Mouse (Mus musculus) granulocyte monocyte progenitor cell, adult 5-6 weeks (primary cell): ENCODE data around the gene Ndufa6. TPM values are rescaled to one million over a fixed set of nuclear protein-coding genes. Genes with fewer than 3 reads are reported as not detected.

Experiments used
- total RNA-seq, 2 experiments: library from RNA; stranded (forward) in 1 of 2; stranded (reverse) in 1 of 2; fragments of 200-712, 200-1000 nt in 1 of 2; fragments of >200 nt in 1 of 2; fragmentation: Nextera tagmentation in 1 of 2; gene quantifications; 2 replicates each; pipeline ENCODE4 v1.2.3; 2014 to 2017

Gene Ndufa6
- total RNA-seq, 2 experiments from 2014 or later: 202 to 267 TPM

Other genes starting within 250 kb of the Ndufa6 start
- gene Ccdc134, start 226.4 kb downstream of the Ndufa6 start, total RNA-seq (2014; fragmentation: Nextera tagmentation): 11.0 and 26.5 TPM in 2 replicates
- gene Ccdc134, start 226.4 kb downstream of the Ndufa6 start, total RNA-seq (2017): 13.1 and 17.2 TPM in 2 replicates
- gene Srebf2, start 207.1 kb downstream of the Ndufa6 start, total RNA-seq (2014; fragmentation: Nextera tagmentation): 19.0 and 24.3 TPM in 2 replicates
- 16.5 and 17.5 TPM in 2 replicates for gene Srebf2, start 207.1 kb downstream of the Ndufa6 start, total RNA-seq (2017)
- not detected in 2 replicates for gene Shisa8, start 141.5 kb downstream of the Ndufa6 start, total RNA-seq (2014; fragmentation: Nextera tagmentation)
- gene Shisa8, start 141.5 kb downstream of the Ndufa6 start, total RNA-seq (2017): not detected in 2 replicates
- gene Tnfrsf13c, start 130.0 kb downstream of the Ndufa6 start, total RNA-seq (2014; fragmentation: Nextera tagmentation): 0.49 TPM in 1 of 2 replicates, not detected in the other
- gene Tnfrsf13c, start 130.0 kb downstream of the Ndufa6 start, total RNA-seq (2017): 0.46 TPM in 1 of 2 replicates, not detected in the other
- gene Cenpm, start 109.6 kb downstream of the Ndufa6 start, total RNA-seq (2014; fragmentation: Nextera tagmentation): 15.1 and 39.8 TPM in 2 replicates
- gene Cenpm, start 109.6 kb downstream of the Ndufa6 start, total RNA-seq (2017): 21.9 and 22.0 TPM in 2 replicates
- gene 1500009C09Rik, start 101.9 kb downstream of the Ndufa6 start, total RNA-seq (2014; fragmentation: Nextera tagmentation): not detected in 2 replicates
- not detected in 2 replicates for gene 1500009C09Rik, start 101.9 kb downstream of the Ndufa6 start, total RNA-seq (2017)
- gene Sept3, start 79.4 kb downstream of the Ndufa6 start, total RNA-seq (2014; fragmentation: Nextera tagmentation): 0.28 and 1.1 TPM in 2 replicates
- 0.13 and 0.67 TPM in 2 replicates for gene Sept3, start 79.4 kb downstream of the Ndufa6 start, total RNA-seq (2017)
- gene Wbp2nl, start 55.4 kb downstream of the Ndufa6 start, total RNA-seq (2014; fragmentation: Nextera tagmentation): 0.52 TPM in 1 of 2 replicates, not detected in the other
- gene Wbp2nl, start 55.4 kb downstream of the Ndufa6 start, total RNA-seq (2017): not detected in 2 replicates
- 45.0 and 63.1 TPM in 2 replicates for gene Naga, start 15.4 kb downstream of the Ndufa6 start, total RNA-seq (2014; fragmentation: Nextera tagmentation)
- 34.0 and 50.4 TPM in 2 replicates for gene Naga, start 15.4 kb downstream of the Ndufa6 start, total RNA-seq (2017)
- 2.7 and 5.4 TPM in 2 replicates for gene Pheta2, start 15.4 kb downstream of the Ndufa6 start, total RNA-seq (2014; fragmentation: Nextera tagmentation)
- gene Pheta2, start 15.4 kb downstream of the Ndufa6 start, total RNA-seq (2017): 1.9 and 4.1 TPM in 2 replicates
- gene Smdt1, start 15.4 kb downstream of the Ndufa6 start, total RNA-seq (2014; fragmentation: Nextera tagmentation): 192 and 201 TPM in 2 replicates
- 84.4 and 94.6 TPM in 2 replicates for gene Smdt1, start 15.4 kb downstream of the Ndufa6 start, total RNA-seq (2017)
- 0.54 TPM in 1 of 2 replicates, not detected in the other for gene Cyp2d22, start 25.9 kb upstream of the Ndufa6 start, total RNA-seq (2014; fragmentation: Nextera tagmentation)
- gene Cyp2d22, start 25.9 kb upstream of the Ndufa6 start, total RNA-seq (2017): not detected in 2 replicates
- gene Cyp2d11, start 39.7 kb upstream of the Ndufa6 start, total RNA-seq (2014; fragmentation: Nextera tagmentation): not detected in 2 replicates
- gene Cyp2d11, start 39.7 kb upstream of the Ndufa6 start, total RNA-seq (2017): not detected in 2 replicates
- gene Cyp2d10, start 52.9 kb upstream of the Ndufa6 start, total RNA-seq (2014; fragmentation: Nextera tagmentation): not detected in 2 replicates
- not detected in 2 replicates for gene Cyp2d10, start 52.9 kb upstream of the Ndufa6 start, total RNA-seq (2017)
- not detected in 2 replicates for gene Cyp2d9, start 79.1 kb upstream of the Ndufa6 start, total RNA-seq (2014; fragmentation: Nextera tagmentation)
- not detected in 2 replicates for gene Cyp2d9, start 79.1 kb upstream of the Ndufa6 start, total RNA-seq (2017)
- gene Cyp2d12, start 200.8 kb upstream of the Ndufa6 start, total RNA-seq (2014; fragmentation: Nextera tagmentation): not detected in 2 replicates
- not detected in 2 replicates for gene Cyp2d12, start 200.8 kb upstream of the Ndufa6 start, total RNA-seq (2017)